Mouse (Mus musculus): Measurements from ENCODE around the gene Slc39a9. TPM values are rescaled to one million over a fixed set of nuclear protein-coding genes. Genes with fewer than 3 reads are reported as not detected.

Slc39a9 gene
- polyA plus RNA-seq (2014; fragmentation: Nextera tagmentation; extraction: Ambion mirVana), result 12.1 and 31.1 TPM in 2 replicates

- H3K4me1 ChIP-seq (ENCODE audit: control insufficient read depth, insufficient read depth, low read length), result peaks cover 11% of the 10 kb centered on the region
- H3K4me2 ChIP-seq (replicated peaks; ENCODE audit: low read depth, low read length), result peak within 1 kb of the TSS; percentile 75
- no peaks in the 10 kb centered on the region for H3K27me3 ChIP-seq (ENCODE audit: control insufficient read depth, insufficient read depth, low read length)
- under 1% methylated on average over 50 of the region's 50 CpGs for WGBS
- peak; percentile 98 for ATAC-seq (ENCODE audit: low FRiP score, low TSS enrichment)
- peaks cover 31% of the 10 kb centered on the region for H3K36me3 ChIP-seq (ENCODE audit: control insufficient read depth, insufficient read depth, low read length)
- peak within 1 kb of the TSS; percentile 77 for H3K27ac ChIP-seq (ENCODE audit: low read depth, low read length)
- H3K9me3 ChIP-seq (ENCODE audit: control insufficient read depth, low read length), result no peaks in the 10 kb centered on the region
- H3K4me3 ChIP-seq (ENCODE audit: low read length), result peak within 1 kb of the TSS; percentile 68
- H3K9ac ChIP-seq (ENCODE audit: low read depth, low read length), result peak within 1 kb of the TSS; percentile 93
Observed at GRCm38 (mm10) chr12:80643693-80644505, at the start of gene Slc39a9, which contains the start of gene Erh. Gene Slc39a9 (plus strand): TSS chr12:80643883. Gene Erh (minus strand): TSS chr12:80644341.

GRCm38 (mm10) chr12:80594141-80594540 lies 49.5 kb upstream of the Slc39a9 start:
- ATAC-seq (ENCODE audit: low FRiP score, low TSS enrichment), result no peak
- Histone ChIP-seq H3K9me3 (ENCODE audit: control insufficient read depth, low read length) (no peaks in the 10 kb centered on the region), H3K4me1 (ENCODE audit: control insufficient read depth, insufficient read depth, low read length) (peaks cover 6% of the 10 kb centered on the region; the same call in 1 of the 2 replicates), H3K4me2 (replicated peaks; ENCODE audit: low read depth, low read length) (no peak overlapping the region), H3K4me3 (ENCODE audit: low read length) (no peak overlapping the region), H3K27me3 (ENCODE audit: control insufficient read depth, insufficient read depth, low read length) (no peaks in the 10 kb centered on the region), H3K36me3 (ENCODE audit: control insufficient read depth, insufficient read depth, low read length) (no peaks in the 10 kb centered on the region), H3K9ac (ENCODE audit: low read depth, low read length) (no peak overlapping the region), H3K27ac (ENCODE audit: low read depth, low read length) (no peak overlapping the region)
- WGBS, result 88% methylated on average over 4 of the region's 4 CpGs

GRCm38 (mm10) chr12:80594781-80595180 lies 48.9 kb upstream of the Slc39a9 start:
- no peak overlapping the region for H3K4me2 ChIP-seq (replicated peaks; ENCODE audit: low read depth, low read length)
- no peak overlapping the region for H3K27ac ChIP-seq (ENCODE audit: low read depth, low read length)
- H3K36me3 ChIP-seq (ENCODE audit: control insufficient read depth, insufficient read depth, low read length), result no peaks in the 10 kb centered on the region
- H3K9me3 ChIP-seq (ENCODE audit: control insufficient read depth, low read length), result no peaks in the 10 kb centered on the region
- H3K9ac ChIP-seq (ENCODE audit: low read depth, low read length), result no peak overlapping the region
- no peaks in the 10 kb centered on the region for H3K27me3 ChIP-seq (ENCODE audit: control insufficient read depth, insufficient read depth, low read length)
- peaks cover 7% of the 10 kb centered on the region; the same call in 1 of the 2 replicates for H3K4me1 ChIP-seq (ENCODE audit: control insufficient read depth, insufficient read depth, low read length)
- 85% methylated on average over 4 of the region's 4 CpGs for WGBS
- ATAC-seq (ENCODE audit: low FRiP score, low TSS enrichment), result no peak
- H3K4me3 ChIP-seq (ENCODE audit: low read length), result no peak overlapping the region

GRCm38 (mm10) chr12:80595566-80595965 lies 48.1 kb upstream of the Slc39a9 start:
- H3K4me2 ChIP-seq (replicated peaks; ENCODE audit: low read depth, low read length), result no peak overlapping the region
- no peaks in the 10 kb centered on the region for H3K36me3 ChIP-seq (ENCODE audit: control insufficient read depth, insufficient read depth, low read length)
- H3K9ac ChIP-seq (ENCODE audit: low read depth, low read length), result no peak overlapping the region
- WGBS, result 94% methylated on average over 4 of the region's 4 CpGs
- no peak overlapping the region for H3K4me3 ChIP-seq (ENCODE audit: low read length)
- ATAC-seq (ENCODE audit: low FRiP score, low TSS enrichment), result no peak
- H3K4me1 ChIP-seq (ENCODE audit: control insufficient read depth, insufficient read depth, low read length), result peaks cover 11% of the 10 kb centered on the region
- H3K27ac ChIP-seq (ENCODE audit: low read depth, low read length), result no peak overlapping the region
- H3K27me3 ChIP-seq (ENCODE audit: control insufficient read depth, insufficient read depth, low read length), result no peaks in the 10 kb centered on the region
- H3K9me3 ChIP-seq (ENCODE audit: control insufficient read depth, low read length), result no peaks in the 10 kb centered on the region

GRCm38 (mm10) chr12:80595968-80596367 lies 47.7 kb upstream of the Slc39a9 start:
- WGBS, result 50% methylated on average over 4 of the region's 4 CpGs
- no peak for ATAC-seq (ENCODE audit: low FRiP score, low TSS enrichment)
- H3K27ac ChIP-seq (ENCODE audit: low read depth, low read length), result no peak overlapping the region
- H3K9ac ChIP-seq (ENCODE audit: low read depth, low read length), result no peak overlapping the region
- peaks cover 15% of the 10 kb centered on the region for H3K4me1 ChIP-seq (ENCODE audit: control insufficient read depth, insufficient read depth, low read length)
- no peak overlapping the region for H3K4me3 ChIP-seq (ENCODE audit: low read length)
- H3K4me2 ChIP-seq (replicated peaks; ENCODE audit: low read depth, low read length), result no peak overlapping the region
- no peaks in the 10 kb centered on the region for H3K36me3 ChIP-seq (ENCODE audit: control insufficient read depth, insufficient read depth, low read length)
- H3K27me3 ChIP-seq (ENCODE audit: control insufficient read depth, insufficient read depth, low read length), result no peaks in the 10 kb centered on the region
- H3K9me3 ChIP-seq (ENCODE audit: control insufficient read depth, low read length), result no peaks in the 10 kb centered on the region

- no peak for ATAC-seq (ENCODE audit: low FRiP score, low TSS enrichment)
- no peaks in the 10 kb centered on the region for H3K9me3 ChIP-seq (ENCODE audit: control insufficient read depth, low read length)
- H3K36me3 ChIP-seq (ENCODE audit: control insufficient read depth, insufficient read depth, low read length), result no peaks in the 10 kb centered on the region
- H3K27ac ChIP-seq (ENCODE audit: low read depth, low read length), result no peak overlapping the region
- H3K4me3 ChIP-seq (ENCODE audit: low read length), result no peak overlapping the region
- no peak overlapping the region for H3K9ac ChIP-seq (ENCODE audit: low read depth, low read length)
- H3K4me2 ChIP-seq (replicated peaks; ENCODE audit: low read depth, low read length), result no peak overlapping the region
- no peaks in the 10 kb centered on the region for H3K27me3 ChIP-seq (ENCODE audit: control insufficient read depth, insufficient read depth, low read length)
- H3K4me1 ChIP-seq (ENCODE audit: control insufficient read depth, insufficient read depth, low read length), result peaks cover 16% of the 10 kb centered on the region
- WGBS, result 25% methylated on average over 7 of the region's 7 CpGs
Observed at GRCm38 (mm10) chr12:80598236-80598635, 45.4 kb upstream of the Slc39a9 start.

- 42% methylated on average over 6 of the region's 6 CpGs for WGBS
- ATAC-seq (ENCODE audit: low FRiP score, low TSS enrichment), result no peak
- H3K27ac ChIP-seq (ENCODE audit: low read depth, low read length), result no peak overlapping the region
Observed at GRCm38 (mm10) chr12:80598756-80599155, 44.9 kb upstream of the Slc39a9 start.

GRCm38 (mm10) chr12:80601597-80602269 lies 42.0 kb upstream of the Slc39a9 start:
- no peaks in the 10 kb centered on the region for H3K9me3 ChIP-seq (ENCODE audit: control insufficient read depth, low read length)
- H3K4me2 ChIP-seq (replicated peaks; ENCODE audit: low read depth, low read length), result no peak overlapping the region
- ATAC-seq (ENCODE audit: low FRiP score, low TSS enrichment), result no peak
- H3K4me3 ChIP-seq (ENCODE audit: low read length), result no peak overlapping the region
- H3K4me1 ChIP-seq (ENCODE audit: control insufficient read depth, insufficient read depth, low read length), result peaks cover 25% of the 10 kb centered on the region
- no peaks in the 10 kb centered on the region for H3K27me3 ChIP-seq (ENCODE audit: control insufficient read depth, insufficient read depth, low read length)
- no peak overlapping the region for H3K9ac ChIP-seq (ENCODE audit: low read depth, low read length)
- H3K36me3 ChIP-seq (ENCODE audit: control insufficient read depth, insufficient read depth, low read length), result no peaks in the 10 kb centered on the region
- WGBS, result 67% methylated on average over 9 of the region's 9 CpGs
- no peak overlapping the region for H3K27ac ChIP-seq (ENCODE audit: low read depth, low read length)

More at GRCm38 (mm10) chr12:80598756-80599155, 44.9 kb upstream of the Slc39a9 start:
- H3K9me3 ChIP-seq (ENCODE audit: control insufficient read depth, low read length), result no peaks in the 10 kb centered on the region
- H3K9ac ChIP-seq (ENCODE audit: low read depth, low read length), result no peak overlapping the region
- no peak overlapping the region for H3K4me3 ChIP-seq (ENCODE audit: low read length)
- H3K27me3 ChIP-seq (ENCODE audit: control insufficient read depth, insufficient read depth, low read length), result no peaks in the 10 kb centered on the region
- H3K4me1 ChIP-seq (ENCODE audit: control insufficient read depth, insufficient read depth, low read length), result peaks cover 16% of the 10 kb centered on the region
- H3K4me2 ChIP-seq (replicated peaks; ENCODE audit: low read depth, low read length), result no peak overlapping the region
- H3K36me3 ChIP-seq (ENCODE audit: control insufficient read depth, insufficient read depth, low read length), result no peaks in the 10 kb centered on the region

GRCm38 (mm10) chr12:80602432-80602831 lies 41.3 kb upstream of the Slc39a9 start:
- ATAC-seq (ENCODE audit: low FRiP score, low TSS enrichment), result no peak
- WGBS, result 86% methylated on average over 5 of the region's 5 CpGs
- Histone ChIP-seq H3K9me3 (ENCODE audit: control insufficient read depth, low read length) (no peaks in the 10 kb centered on the region), H3K4me1 (ENCODE audit: control insufficient read depth, insufficient read depth, low read length) (peaks cover 25% of the 10 kb centered on the region), H3K36me3 (ENCODE audit: control insufficient read depth, insufficient read depth, low read length) (no peaks in the 10 kb centered on the region), H3K27ac (ENCODE audit: low read depth, low read length) (no peak overlapping the region), H3K4me2 (replicated peaks; ENCODE audit: low read depth, low read length) (no peak overlapping the region), H3K27me3 (ENCODE audit: control insufficient read depth, insufficient read depth, low read length) (no peaks in the 10 kb centered on the region), H3K9ac (ENCODE audit: low read depth, low read length) (no peak overlapping the region), H3K4me3 (ENCODE audit: low read length) (no peak overlapping the region)
